Mouse (Mus musculus): ENCODE measurements around the gene Ephb2. TPM values are rescaled to one million over a fixed set of nuclear protein-coding genes. Genes with fewer than 3 reads are reported as not detected.

Ephb2 gene
- polyA plus RNA-seq, 1 experiment, result 2.7 TPM

- H3K36me3 ChIP-seq (ENCODE audit: control insufficient read depth, insufficient read depth, low read length), result no peaks in the 10 kb centered on the region
- no peak for DNase-seq (ENCODE audit: low read depth in 1 of 2, low spot score in 2 of 2)
- WGBS, result 94% methylated on average over 9 of the region's 9 CpGs
- no peak overlapping the region for H3K27ac ChIP-seq (ENCODE audit: insufficient read depth, low read length)
- peaks cover 8% of the 10 kb centered on the region for H3K4me1 ChIP-seq (ENCODE audit: control insufficient read depth, insufficient read depth, insufficient read length)
- TF ChIP-seq CTCF (IDR thresholded peaks at IDR 0.05; ENCODE audit: extremely low read depth, insufficient read depth, insufficient read length, insufficient replicate concordance), result no peak
- no peak for TF ChIP-seq POLR2A (IDR thresholded peaks at IDR 0.05; ENCODE audit: low read depth, low read length)
- peaks cover 22% of the 10 kb centered on the region for H3K27me3 ChIP-seq (ENCODE audit: control insufficient read depth, insufficient read depth, low read length)
- H3K4me3 ChIP-seq (ENCODE audit: extremely low read depth, insufficient read depth, insufficient read length), result no peak overlapping the region
Observed at GRCm38 (mm10) chr4:136838462-136838861, 2.7 kb upstream of the Ephb2 start.

GRCm38 (mm10) chr4:136838026-136838425, 2.2 kb upstream of the Ephb2 start:
- TF ChIP-seq POLR2A (IDR thresholded peaks at IDR 0.05; ENCODE audit: low read depth, low read length) (no peak), CTCF (IDR thresholded peaks at IDR 0.05; ENCODE audit: extremely low read depth, insufficient read depth, insufficient read length, insufficient replicate concordance) (no peak)
- H3K27ac ChIP-seq (ENCODE audit: insufficient read depth, low read length), result no peak overlapping the region
- H3K27me3 ChIP-seq (ENCODE audit: control insufficient read depth, insufficient read depth, low read length), result peaks cover 22% of the 10 kb centered on the region
- WGBS, result 91% methylated on average over 9 of the region's 9 CpGs
- H3K36me3 ChIP-seq (ENCODE audit: control insufficient read depth, insufficient read depth, low read length), result no peaks in the 10 kb centered on the region
- DNase-seq (ENCODE audit: low read depth in 1 of 2, low spot score in 2 of 2), result no peak
- peaks cover 8% of the 10 kb centered on the region for H3K4me1 ChIP-seq (ENCODE audit: control insufficient read depth, insufficient read depth, insufficient read length)
- H3K4me3 ChIP-seq (ENCODE audit: extremely low read depth, insufficient read depth, insufficient read length), result no peak overlapping the region

- Histone ChIP-seq H3K4me1 (ENCODE audit: control insufficient read depth, insufficient read depth, insufficient read length) (peaks cover 8% of the 10 kb centered on the region), H3K27me3 (ENCODE audit: control insufficient read depth, insufficient read depth, low read length) (peaks cover 22% of the 10 kb centered on the region), H3K36me3 (ENCODE audit: control insufficient read depth, insufficient read depth, low read length) (no peaks in the 10 kb centered on the region), H3K27ac (ENCODE audit: insufficient read depth, low read length) (no peak overlapping the region), H3K4me3 (ENCODE audit: extremely low read depth, insufficient read depth, insufficient read length) (peak overlapping the region; percentile 45; the same call in 1 of the 2 replicates)
- 10% methylated on average over 26 of the region's 27 CpGs for WGBS
- no peak for DNase-seq (ENCODE audit: low read depth in 1 of 2, low spot score in 2 of 2)
- TF ChIP-seq POLR2A (IDR thresholded peaks at IDR 0.05; ENCODE audit: low read depth, low read length) (no peak), CTCF (IDR thresholded peaks at IDR 0.05; ENCODE audit: extremely low read depth, insufficient read depth, insufficient read length, insufficient replicate concordance) (no peak)
Observed at GRCm38 (mm10) chr4:136836387-136836931, 671 bp upstream of the Ephb2 start.

GRCm38 (mm10) chr4:136834815-136835620, 770 bp downstream of the Ephb2 start:
- WGBS, result 2% methylated on average over 74 of the region's 76 CpGs
- Histone ChIP-seq H3K27me3 (ENCODE audit: control insufficient read depth, insufficient read depth, low read length) (peaks cover 22% of the 10 kb centered on the region), H3K4me3 (ENCODE audit: extremely low read depth, insufficient read depth, insufficient read length) (peak overlapping the region; percentile 35; the same call in 1 of the 2 replicates), H3K4me1 (ENCODE audit: control insufficient read depth, insufficient read depth, insufficient read length) (peaks cover 8% of the 10 kb centered on the region), H3K27ac (ENCODE audit: insufficient read depth, low read length) (no peak overlapping the region), H3K36me3 (ENCODE audit: control insufficient read depth, insufficient read depth, low read length) (no peaks in the 10 kb centered on the region)
- DNase-seq (ENCODE audit: low read depth in 1 of 2, low spot score in 2 of 2), result no peak
- TF ChIP-seq CTCF (IDR thresholded peaks at IDR 0.05; ENCODE audit: extremely low read depth, insufficient read depth, insufficient read length, insufficient replicate concordance), result no peak
- no peak for TF ChIP-seq POLR2A (IDR thresholded peaks at IDR 0.05; ENCODE audit: low read depth, low read length)

GRCm38 (mm10) chr4:136834439-136834814, 1.4 kb downstream of the Ephb2 start:
- no peak overlapping the region for H3K27ac ChIP-seq (ENCODE audit: insufficient read depth, low read length)
- H3K4me1 ChIP-seq (ENCODE audit: control insufficient read depth, insufficient read depth, insufficient read length), result peaks cover 8% of the 10 kb centered on the region
- H3K27me3 ChIP-seq (ENCODE audit: control insufficient read depth, insufficient read depth, low read length), result peaks cover 22% of the 10 kb centered on the region
- no peak for TF ChIP-seq CTCF (IDR thresholded peaks at IDR 0.05; ENCODE audit: extremely low read depth, insufficient read depth, insufficient read length, insufficient replicate concordance)
- TF ChIP-seq POLR2A (IDR thresholded peaks at IDR 0.05; ENCODE audit: low read depth, low read length), result no peak
- no peak overlapping the region for H3K4me3 ChIP-seq (ENCODE audit: extremely low read depth, insufficient read depth, insufficient read length)
- DNase-seq (ENCODE audit: low read depth in 1 of 2, low spot score in 2 of 2), result no peak
- no peaks in the 10 kb centered on the region for H3K36me3 ChIP-seq (ENCODE audit: control insufficient read depth, insufficient read depth, low read length)
- 1% methylated on average over 12 of the region's 12 CpGs for WGBS

- Histone ChIP-seq H3K27ac (ENCODE audit: insufficient read depth, low read length) (no peak overlapping the region), H3K27me3 (ENCODE audit: control insufficient read depth, insufficient read depth, low read length) (peaks cover 22% of the 10 kb centered on the region), H3K4me3 (ENCODE audit: extremely low read depth, insufficient read depth, insufficient read length) (no peak overlapping the region), H3K4me1 (ENCODE audit: control insufficient read depth, insufficient read depth, insufficient read length) (peaks cover 8% of the 10 kb centered on the region), H3K36me3 (ENCODE audit: control insufficient read depth, insufficient read depth, low read length) (no peaks in the 10 kb centered on the region)
- DNase-seq (ENCODE audit: low read depth in 1 of 2, low spot score in 2 of 2), result no peak
- 62% methylated on average over 21 of the region's 21 CpGs for WGBS
- no peak for TF ChIP-seq CTCF (IDR thresholded peaks at IDR 0.05; ENCODE audit: extremely low read depth, insufficient read depth, insufficient read length, insufficient replicate concordance)
- no peak for TF ChIP-seq POLR2A (IDR thresholded peaks at IDR 0.05; ENCODE audit: low read depth, low read length)
Observed at GRCm38 (mm10) chr4:136833619-136834351, 2.0 kb downstream of the Ephb2 start.

Data from spleen, adult 2 months (tissue).